Mouse (Mus musculus): ENCODE results near the gene Trpm3. TPM values are rescaled to one million over a fixed set of nuclear protein-coding genes. Genes with fewer than 3 reads are reported as not detected.
A peak's percentile ranks its signal among the peaks of the same experiment; 100 is the strongest.

The Trpm3 gene
- total RNA-seq, 1 experiment from 2014 or later, result not detected

GRCm38 (mm10) chr19:22300906-22301305, 162.1 kb downstream of the Trpm3 start:
- ATAC-seq (replicated peaks in 1 of 2; ENCODE audit: insufficient read depth in 1 of 2, low FRiP score in 2 of 2, low TSS enrichment in 1 of 2, low read depth in 1 of 2, poor library complexity in 2 of 2, severe bottlenecking in 2 of 2), result no peak

DNA sequence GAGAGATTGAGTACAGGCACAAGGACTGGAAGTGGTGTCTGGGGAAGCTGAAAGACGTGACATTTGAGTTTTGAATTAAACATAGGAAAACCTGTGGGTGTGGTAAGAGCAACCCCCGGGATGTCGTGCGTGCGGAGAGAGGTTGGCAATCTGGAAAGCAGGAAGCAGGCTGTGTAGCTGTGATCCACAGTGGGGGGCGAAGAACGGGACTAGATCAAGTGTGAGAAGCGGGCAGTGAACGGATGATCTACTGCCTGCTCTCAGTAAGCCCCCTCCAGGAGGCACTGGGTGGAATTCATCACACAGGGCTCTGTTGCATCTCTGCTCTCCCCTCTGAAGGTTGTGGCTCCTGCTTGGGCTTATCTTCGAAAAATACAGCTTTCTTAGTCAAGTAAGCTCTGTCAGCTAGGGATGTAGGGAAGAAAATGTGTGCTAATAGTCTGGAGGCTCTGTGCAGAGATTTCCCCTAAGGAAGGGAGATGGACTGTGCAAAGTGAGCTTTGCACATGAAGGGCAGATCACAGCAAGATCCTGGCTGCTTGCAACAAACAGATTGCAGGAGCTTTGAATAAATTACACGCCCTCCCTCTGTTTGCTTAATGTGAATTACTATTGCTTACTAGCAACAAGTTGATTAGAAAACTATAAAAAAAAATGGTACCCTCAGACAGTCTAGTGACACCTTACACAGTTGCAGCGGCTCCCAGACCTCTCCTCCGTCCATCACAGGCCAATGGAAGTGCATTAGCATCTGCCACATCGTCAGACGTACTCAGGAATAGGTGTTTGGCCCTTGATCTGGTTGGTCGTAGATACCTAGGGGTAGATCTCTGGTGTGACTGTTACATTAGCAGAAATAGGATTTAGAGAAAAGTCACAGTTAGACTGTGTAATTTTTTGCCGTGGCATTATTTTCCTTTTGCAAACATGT, 164.4 kb downstream of the Trpm3 start:
- no peak for ATAC-seq (replicated peaks in 1 of 2; ENCODE audit: insufficient read depth in 1 of 2, low FRiP score in 2 of 2, low TSS enrichment in 1 of 2, low read depth in 1 of 2, poor library complexity in 2 of 2, severe bottlenecking in 2 of 2)

DNA sequence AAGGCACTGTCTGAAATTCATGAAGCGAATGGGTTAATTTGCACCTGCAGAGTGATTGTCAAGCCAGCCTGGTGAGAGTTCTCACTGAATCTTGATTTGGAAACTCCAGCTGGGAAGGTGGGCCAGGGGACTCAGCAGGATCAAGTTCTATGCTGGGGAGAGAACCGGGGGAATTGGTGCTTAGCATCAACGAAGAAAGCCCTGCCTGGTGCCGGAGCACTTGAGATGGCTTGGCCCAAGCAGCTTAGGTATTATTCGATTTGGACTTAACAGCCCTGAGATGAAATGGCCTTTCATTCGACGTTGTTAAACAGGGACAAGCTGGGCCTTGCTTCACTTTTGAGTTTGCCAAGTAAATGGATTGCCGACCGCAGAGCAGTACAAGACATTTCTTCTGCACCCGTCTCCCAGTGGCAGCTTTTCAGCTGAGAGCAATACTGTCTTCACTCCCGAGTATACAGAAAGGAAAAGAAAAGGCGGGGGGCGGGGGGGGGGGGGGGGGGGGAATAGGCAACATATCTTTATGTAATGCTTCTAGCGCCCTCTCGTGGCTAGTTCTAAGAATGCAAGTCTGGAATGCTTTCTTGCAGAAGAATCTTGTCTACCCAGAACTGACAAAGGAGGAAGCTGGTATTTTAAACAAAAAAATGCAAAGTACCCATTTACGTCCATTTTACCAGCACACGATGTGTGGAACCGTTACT, 165.3 kb downstream of the Trpm3 start:
- ATAC-seq (replicated peaks in 1 of 2; ENCODE audit: insufficient read depth in 1 of 2, low FRiP score in 2 of 2, low TSS enrichment in 1 of 2, low read depth in 1 of 2, poor library complexity in 2 of 2, severe bottlenecking in 2 of 2), result peak; percentile 51 to 59; a peak in 3 of 4 replicates

GRCm38 (mm10) chr19:22308081-22308480, 169.2 kb downstream of the Trpm3 start:
- ATAC-seq (replicated peaks in 1 of 2; ENCODE audit: insufficient read depth in 1 of 2, low FRiP score in 2 of 2, low TSS enrichment in 1 of 2, low read depth in 1 of 2, poor library complexity in 2 of 2, severe bottlenecking in 2 of 2), result no peak

- ATAC-seq (replicated peaks in 1 of 2; ENCODE audit: insufficient read depth in 1 of 2, low FRiP score in 2 of 2, low TSS enrichment in 1 of 2, low read depth in 1 of 2, poor library complexity in 2 of 2, severe bottlenecking in 2 of 2), result no peak
Measured at GRCm38 (mm10) chr19:22317306-22317705, 178.5 kb downstream of the Trpm3 start.

- ATAC-seq (replicated peaks in 1 of 2; ENCODE audit: insufficient read depth in 1 of 2, low FRiP score in 2 of 2, low TSS enrichment in 1 of 2, low read depth in 1 of 2, poor library complexity in 2 of 2, severe bottlenecking in 2 of 2), result no peak
Measured at GRCm38 (mm10) chr19:22326813-22327212, 188.0 kb downstream of the Trpm3 start.

GRCm38 (mm10) chr19:22327226-22327625, 188.4 kb downstream of the Trpm3 start:
- ATAC-seq (replicated peaks in 1 of 2; ENCODE audit: insufficient read depth in 1 of 2, low FRiP score in 2 of 2, low TSS enrichment in 1 of 2, low read depth in 1 of 2, poor library complexity in 2 of 2, severe bottlenecking in 2 of 2), result no peak

DNA sequence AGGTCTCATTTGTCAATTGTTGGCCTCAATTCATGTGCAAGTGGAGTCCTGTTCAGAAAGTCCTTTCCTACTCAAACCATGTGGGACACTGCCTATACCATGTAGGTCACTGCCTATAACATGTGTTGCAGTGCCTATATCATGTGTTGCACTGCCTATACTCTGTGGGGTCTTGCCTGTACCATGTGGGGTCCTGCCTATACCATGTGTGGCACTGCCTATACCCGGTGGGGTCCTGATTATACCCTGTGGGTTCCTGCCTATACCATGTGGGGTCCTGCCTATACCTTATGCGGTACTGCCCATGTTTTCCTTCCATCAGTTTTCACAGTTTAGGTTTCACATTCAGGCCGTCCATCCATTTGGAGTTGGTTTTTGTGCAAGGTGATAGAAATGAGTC, 197.4 kb downstream of the Trpm3 start:
- no peak for ATAC-seq (replicated peaks in 1 of 2; ENCODE audit: insufficient read depth in 1 of 2, low FRiP score in 2 of 2, low TSS enrichment in 1 of 2, low read depth in 1 of 2, poor library complexity in 2 of 2, severe bottlenecking in 2 of 2)

- ATAC-seq (replicated peaks in 1 of 2; ENCODE audit: insufficient read depth in 1 of 2, low FRiP score in 2 of 2, low TSS enrichment in 1 of 2, low read depth in 1 of 2, poor library complexity in 2 of 2, severe bottlenecking in 2 of 2), result no peak; a peak in 1 of 4 replicates
Measured at GRCm38 (mm10) chr19:22337468-22337867, 198.6 kb downstream of the Trpm3 start.

GRCm38 (mm10) chr19:22338927-22339326, 200.1 kb downstream of the Trpm3 start:
- no peak for ATAC-seq (replicated peaks in 1 of 2; ENCODE audit: insufficient read depth in 1 of 2, low FRiP score in 2 of 2, low TSS enrichment in 1 of 2, low read depth in 1 of 2, poor library complexity in 2 of 2, severe bottlenecking in 2 of 2)

DNA sequence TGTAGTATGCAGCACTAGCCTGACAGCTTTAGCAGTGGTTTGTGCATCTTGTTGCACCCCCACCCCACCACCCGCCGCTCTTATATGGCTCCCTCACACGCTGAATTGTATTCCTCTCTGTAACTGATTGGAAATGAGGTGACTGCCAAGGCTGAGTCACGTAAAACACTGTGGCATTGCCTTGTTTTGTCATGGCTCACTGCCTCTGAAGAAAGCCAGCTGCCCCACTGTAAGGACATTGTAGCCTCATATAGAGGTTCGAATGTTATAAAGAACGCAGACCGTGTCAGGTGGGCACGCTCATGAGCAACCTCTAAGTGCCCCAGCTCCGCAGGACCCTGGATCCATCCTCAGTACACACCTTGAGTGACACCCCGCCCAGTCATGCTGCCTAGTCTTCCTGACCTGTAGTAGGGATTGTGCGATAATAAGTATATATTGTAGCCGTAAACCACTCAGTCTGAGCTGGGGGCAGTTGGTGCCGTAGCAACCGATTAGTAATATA, 215.2 kb downstream of the Trpm3 start:
- ATAC-seq (replicated peaks in 1 of 2; ENCODE audit: insufficient read depth in 1 of 2, low FRiP score in 2 of 2, low TSS enrichment in 1 of 2, low read depth in 1 of 2, poor library complexity in 2 of 2, severe bottlenecking in 2 of 2), result no peak

DNA sequence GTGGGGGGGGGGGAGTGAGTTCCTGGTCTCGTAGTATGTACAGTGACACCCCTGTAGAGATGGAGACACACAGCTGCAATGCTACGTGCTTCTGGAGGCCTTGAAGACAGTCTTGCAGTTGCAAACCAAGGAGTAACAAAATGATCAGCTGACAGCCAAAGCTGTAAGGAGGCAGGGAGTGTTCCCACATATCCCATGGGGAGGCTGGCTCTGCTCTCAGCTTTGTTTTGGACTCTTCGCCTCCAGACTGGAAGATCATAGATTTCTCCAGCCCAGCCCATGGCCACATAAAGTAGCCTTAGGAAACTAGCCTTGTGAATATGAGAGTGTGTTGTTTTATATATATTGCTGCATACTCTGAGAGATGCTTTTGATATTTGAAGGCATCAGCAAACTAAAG, 248.0 kb downstream of the Trpm3 start:
- ATAC-seq (replicated peaks in 1 of 2; ENCODE audit: insufficient read depth in 1 of 2, low FRiP score in 2 of 2, low TSS enrichment in 1 of 2, low read depth in 1 of 2, poor library complexity in 2 of 2, severe bottlenecking in 2 of 2), result no peak

GRCm38 (mm10) chr19:22394700-22395099, 255.9 kb downstream of the Trpm3 start:
- ATAC-seq (replicated peaks in 1 of 2; ENCODE audit: insufficient read depth in 1 of 2, low FRiP score in 2 of 2, low TSS enrichment in 1 of 2, low read depth in 1 of 2, poor library complexity in 2 of 2, severe bottlenecking in 2 of 2), result no peak

DNA sequence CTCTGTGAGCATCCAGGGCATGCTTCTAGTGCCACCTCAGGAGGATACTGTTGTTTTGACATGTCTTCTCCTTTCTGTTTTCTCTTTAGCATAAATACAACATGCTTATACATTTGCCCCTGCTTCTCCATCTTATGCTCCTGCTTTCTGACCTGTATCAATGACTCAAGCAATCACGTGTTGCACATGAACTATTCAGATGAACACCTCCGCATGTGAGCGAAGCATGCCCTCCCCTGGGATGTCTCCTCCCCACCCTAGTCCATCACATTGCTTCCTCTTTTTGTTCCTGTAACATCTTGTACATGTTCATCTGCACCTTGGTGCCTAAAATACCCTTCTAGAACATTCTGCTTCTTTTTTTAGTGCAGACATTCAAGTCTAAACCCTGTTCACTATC, 265.2 kb downstream of the Trpm3 start:
- ATAC-seq (replicated peaks in 1 of 2; ENCODE audit: insufficient read depth in 1 of 2, low FRiP score in 2 of 2, low TSS enrichment in 1 of 2, low read depth in 1 of 2, poor library complexity in 2 of 2, severe bottlenecking in 2 of 2), result no peak

GRCm38 (mm10) chr19:22418239-22418638, 279.4 kb downstream of the Trpm3 start:
- no peak for ATAC-seq (replicated peaks in 1 of 2; ENCODE audit: insufficient read depth in 1 of 2, low FRiP score in 2 of 2, low TSS enrichment in 1 of 2, low read depth in 1 of 2, poor library complexity in 2 of 2, severe bottlenecking in 2 of 2)

- ATAC-seq (replicated peaks in 1 of 2; ENCODE audit: insufficient read depth in 1 of 2, low FRiP score in 2 of 2, low TSS enrichment in 1 of 2, low read depth in 1 of 2, poor library complexity in 2 of 2, severe bottlenecking in 2 of 2), result no peak
Measured at GRCm38 (mm10) chr19:22437207-22437606, 298.4 kb downstream of the Trpm3 start.

DNA sequence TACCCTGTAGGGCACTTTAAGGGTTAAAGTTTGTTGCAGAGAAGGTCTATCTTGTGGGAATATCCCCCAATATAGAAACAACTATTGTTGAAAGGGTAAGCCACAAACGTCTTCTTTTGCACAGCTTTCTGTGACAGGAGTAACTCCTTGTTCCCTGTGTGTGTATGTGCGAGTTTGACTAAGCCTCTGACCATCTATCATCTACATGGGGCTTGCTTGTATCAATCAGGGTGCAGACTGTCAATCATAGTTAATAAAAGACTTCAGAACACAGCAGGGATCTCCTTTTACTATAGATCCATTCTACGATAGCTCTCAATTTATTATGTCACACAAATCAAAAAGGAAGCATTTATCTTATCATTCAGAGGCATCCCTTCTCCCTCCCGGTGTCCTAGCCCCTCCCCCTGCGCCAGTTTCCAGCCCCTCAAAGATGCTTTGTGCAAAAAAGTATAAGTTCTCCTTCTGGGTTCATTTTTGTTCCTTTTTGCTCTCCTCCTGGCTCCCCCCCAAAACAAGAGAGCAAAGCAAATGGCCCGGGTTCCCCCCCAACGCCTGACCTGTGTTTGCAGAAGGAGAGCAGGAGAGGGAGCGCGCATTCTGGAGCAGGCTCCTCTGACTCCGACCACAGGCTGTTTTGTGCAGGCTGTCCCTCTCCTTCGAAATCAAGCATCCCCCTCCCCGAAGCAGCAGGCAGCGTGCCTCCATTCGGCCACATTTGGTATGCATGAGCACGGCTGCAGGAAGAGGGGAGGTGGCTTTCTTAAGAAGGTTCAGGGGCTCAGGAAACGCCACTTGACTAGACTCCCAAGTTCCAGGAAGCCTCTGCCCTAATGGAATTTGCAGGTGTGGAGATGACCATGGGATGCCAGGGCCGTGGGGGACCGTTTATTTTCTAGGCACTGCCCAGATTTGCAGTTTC, 308.8 kb downstream of the Trpm3 start:
- ATAC-seq (replicated peaks in 1 of 2; ENCODE audit: insufficient read depth in 1 of 2, low FRiP score in 2 of 2, low TSS enrichment in 1 of 2, low read depth in 1 of 2, poor library complexity in 2 of 2, severe bottlenecking in 2 of 2), result no peak; a peak in 2 of 4 replicates
